Mouse (Mus musculus) E14TG2a.4 (cell line): ENCODE measurements around the gene Immp2l.

Source experiments
- H3K27me3 ChIP-seq: 2 replicates; pipeline ENCODE4 v1.6.1; 2014; ENCODE audit warnings: low read length, control low read depth; ENCODE audit not compliant: insufficient read depth
- H3K36me3 ChIP-seq: 2 replicates; pipeline ENCODE4 v1.6.1; 2014; ENCODE audit warnings: low read length, control low read depth; ENCODE audit not compliant: insufficient read depth
- H3K4me1 ChIP-seq: replicated peaks from 2 replicates; pipeline ENCODE4 v1.6.1; 2014; ENCODE audit warnings: low read depth, low read length, control low read depth
- H3K4me3 ChIP-seq: replicated peaks from 2 replicates; pipeline ENCODE4 v1.5.1; 2014; ENCODE audit warnings: mild to moderate bottlenecking, low read length
- H3K9me3 ChIP-seq: 2 replicates; pipeline ENCODE4 v1.6.1; 2014; ENCODE audit warnings: low read length, control low read depth
- CTCF ChIP-seq: conservative IDR thresholded peaks from 2 replicates; pipeline ENCODE4 v1.5.1; 2014; ENCODE audit warnings: low read length
- NANOG ChIP-seq: IDR thresholded peaks from 2 replicates; pipeline ENCODE4 v1.6.1; 2014; ENCODE audit warnings: borderline replicate concordance, low read length, mixed read lengths
- POU5F1 ChIP-seq: IDR thresholded peaks from 2 replicates; pipeline ENCODE4 v1.6.1; 2014; ENCODE audit warnings: low read length, borderline replicate concordance

Gene Immp2l

GRCm38 (mm10) chr12:41039834-41040233 lies 15.9 kb downstream of the Immp2l start:
- no peaks in the 10 kb centered on the region for H3K36me3 ChIP-seq
- H3K4me3 ChIP-seq = no peak overlapping the region
- no peaks in the 10 kb centered on the region for H3K27me3 ChIP-seq
- 0 out of 2 replicates have a peak, but pooled peaks cover 3% of the 10 kb centered on the region for H3K4me1 ChIP-seq
- TF ChIP-seq POU5F1 (no peak), NANOG (no peak), CTCF (no peak)
- no peaks in the 10 kb centered on the region for H3K9me3 ChIP-seq

- Histone ChIP-seq H3K4me3 (no peak overlapping the region), H3K36me3 (no peaks in the 10 kb centered on the region), H3K9me3 (no peaks in the 10 kb centered on the region), H3K4me1 (0 out of 2 replicates have a peak, but pooled peaks cover 3% of the 10 kb centered on the region), H3K27me3 (no peaks in the 10 kb centered on the region)
- no peak for TF ChIP-seq NANOG
- no peak for TF ChIP-seq POU5F1
- no peak for TF ChIP-seq CTCF
Measured at GRCm38 (mm10) chr12:41041737-41042136, 17.8 kb downstream of the Immp2l start.

- Histone ChIP-seq H3K36me3 (peaks cover 8% of the 10 kb centered on the region; the same call in 1 of the 2 replicates), H3K27me3 (no peaks in the 10 kb centered on the region), H3K4me1 (0 out of 2 replicates have a peak, but pooled peaks cover 3% of the 10 kb centered on the region), H3K9me3 (peaks cover 11% of the 10 kb centered on the region), H3K4me3 (no peak overlapping the region)
- no peak for TF ChIP-seq POU5F1
- TF ChIP-seq CTCF = no peak
Measured at GRCm38 (mm10) chr12:41044493-41045132, 20.7 kb downstream of the Immp2l start.

GRCm38 (mm10) chr12:41047085-41047766 lies 23.3 kb downstream of the Immp2l start:
- Histone ChIP-seq H3K9me3 (peaks cover 26% of the 10 kb centered on the region), H3K4me3 (no peak overlapping the region), H3K4me1 (peaks cover 3% of the 10 kb centered on the region; the same call in 1 of the 2 replicates), H3K36me3 (peaks cover 13% of the 10 kb centered on the region; the same call in 1 of the 2 replicates), H3K27me3 (no peaks in the 10 kb centered on the region)
- TF ChIP-seq NANOG (no peak), CTCF (no peak), POU5F1 (no peak)

GRCm38 (mm10) chr12:41050945-41051344 lies 27.1 kb downstream of the Immp2l start:
- Histone ChIP-seq H3K4me3 (no peak overlapping the region), H3K27me3 (no peaks in the 10 kb centered on the region), H3K4me1 (peaks cover 33% of the 10 kb centered on the region), H3K36me3 (peaks cover 13% of the 10 kb centered on the region; the same call in 1 of the 2 replicates), H3K9me3 (peaks cover 26% of the 10 kb centered on the region)
- no peak for TF ChIP-seq NANOG

- peaks cover 13% of the 10 kb centered on the region; the same call in 1 of the 2 replicates for H3K36me3 ChIP-seq
- no peaks in the 10 kb centered on the region for H3K27me3 ChIP-seq
- peaks cover 33% of the 10 kb centered on the region for H3K4me1 ChIP-seq
- TF ChIP-seq NANOG (no peak), CTCF (no peak), POU5F1 (no peak)
- H3K9me3 ChIP-seq = peaks cover 26% of the 10 kb centered on the region
- no peak overlapping the region for H3K4me3 ChIP-seq
Measured at GRCm38 (mm10) chr12:41052897-41053296, 29.0 kb downstream of the Immp2l start.

GRCm38 (mm10) chr12:41054006-41054791 lies 30.3 kb downstream of the Immp2l start:
- Histone ChIP-seq H3K27me3 (no peaks in the 10 kb centered on the region), H3K36me3 (0 out of 2 replicates have a peak, but pooled peaks cover 5% of the 10 kb centered on the region), H3K9me3 (peaks cover 20% of the 10 kb centered on the region), H3K4me1 (peaks cover 33% of the 10 kb centered on the region), H3K4me3 (no peak overlapping the region)
- TF ChIP-seq POU5F1 (no peak), CTCF (no peak), NANOG (no peak)

GRCm38 (mm10) chr12:41055941-41056340 lies 32.1 kb downstream of the Immp2l start:
- H3K36me3 ChIP-seq = 0 out of 2 replicates have a peak, but pooled peaks cover 3% of the 10 kb centered on the region
- H3K4me1 ChIP-seq = peaks cover 33% of the 10 kb centered on the region
- TF ChIP-seq POU5F1 = no peak
- no peak for TF ChIP-seq CTCF
- no peak for TF ChIP-seq NANOG
- no peak overlapping the region for H3K4me3 ChIP-seq
- no peaks in the 10 kb centered on the region for H3K27me3 ChIP-seq
- peaks cover 5% of the 10 kb centered on the region for H3K9me3 ChIP-seq
